Mouse (Mus musculus): ENCODE results near the gene Lrmp. TPM values are rescaled to one million over a fixed set of nuclear protein-coding genes. Genes with fewer than 3 reads are reported as not detected.

The Lrmp gene
- polyA plus RNA-seq, 1 experiment from 2014 or later, result 0.75 TPM

- Histone ChIP-seq H3K4me1 (ENCODE audit: control insufficient read depth, insufficient read depth, low read length) (no peaks in the 10 kb centered on the region), H3K4me2 (ENCODE audit: low read length) (no peak overlapping the region), H3K27ac (ENCODE audit: low read length) (no peak overlapping the region), H3K36me3 (ENCODE audit: control insufficient read depth, insufficient read depth, low read length) (no peaks in the 10 kb centered on the region), H3K9me3 (replicated peaks; ENCODE audit: control insufficient read depth, low read length, poor library complexity, severe bottlenecking) (no peaks in the 10 kb centered on the region), H3K27me3 (ENCODE audit: control insufficient read depth, insufficient read depth, low read depth, low read length) (no peaks in the 10 kb centered on the region), H3K9ac (ENCODE audit: low read depth, low read length) (no peak overlapping the region), H3K4me3 (ENCODE audit: low read depth, low read length) (no peak overlapping the region)
- WGBS, result 57% methylated on average over 11 of the region's 11 CpGs
- no peak for ATAC-seq
Observed at GRCm38 (mm10) chr6:145140706-145141105, 25.3 kb downstream of the Lrmp start.

- H3K27me3 ChIP-seq (ENCODE audit: control insufficient read depth, insufficient read depth, low read depth, low read length), result no peaks in the 10 kb centered on the region
- no peak overlapping the region for H3K9ac ChIP-seq (ENCODE audit: low read depth, low read length)
- H3K9me3 ChIP-seq (replicated peaks; ENCODE audit: control insufficient read depth, low read length, poor library complexity, severe bottlenecking), result no peaks in the 10 kb centered on the region
- H3K4me1 ChIP-seq (ENCODE audit: control insufficient read depth, insufficient read depth, low read length), result no peaks in the 10 kb centered on the region
- WGBS, result 92% methylated on average over 12 of the region's 12 CpGs
- no peak for ATAC-seq
- no peak overlapping the region for H3K27ac ChIP-seq (ENCODE audit: low read length)
- H3K4me2 ChIP-seq (ENCODE audit: low read length), result no peak overlapping the region
- H3K4me3 ChIP-seq (ENCODE audit: low read depth, low read length), result no peak overlapping the region
- H3K36me3 ChIP-seq (ENCODE audit: control insufficient read depth, insufficient read depth, low read length), result no peaks in the 10 kb centered on the region
Observed at GRCm38 (mm10) chr6:145141827-145142226, 26.4 kb downstream of the Lrmp start.

GRCm38 (mm10) chr6:145145173-145145572 lies 29.7 kb downstream of the Lrmp start:
- H3K9me3 ChIP-seq (replicated peaks; ENCODE audit: control insufficient read depth, low read length, poor library complexity, severe bottlenecking), result no peaks in the 10 kb centered on the region
- H3K9ac ChIP-seq (ENCODE audit: low read depth, low read length), result no peak overlapping the region
- ATAC-seq, result no peak
- no peaks in the 10 kb centered on the region for H3K36me3 ChIP-seq (ENCODE audit: control insufficient read depth, insufficient read depth, low read length)
- H3K27me3 ChIP-seq (ENCODE audit: control insufficient read depth, insufficient read depth, low read depth, low read length), result no peaks in the 10 kb centered on the region
- no peaks in the 10 kb centered on the region for H3K4me1 ChIP-seq (ENCODE audit: control insufficient read depth, insufficient read depth, low read length)
- no peak overlapping the region for H3K4me3 ChIP-seq (ENCODE audit: low read depth, low read length)
- WGBS, result 63% methylated on average over 7 of the region's 7 CpGs
- no peak overlapping the region for H3K27ac ChIP-seq (ENCODE audit: low read length)
- H3K4me2 ChIP-seq (ENCODE audit: low read length), result no peak overlapping the region

- 76% methylated on average over 16 of the region's 16 CpGs for WGBS
- Histone ChIP-seq H3K4me1 (ENCODE audit: control insufficient read depth, insufficient read depth, low read length) (no peaks in the 10 kb centered on the region), H3K27ac (ENCODE audit: low read length) (no peak overlapping the region), H3K36me3 (ENCODE audit: control insufficient read depth, insufficient read depth, low read length) (no peaks in the 10 kb centered on the region), H3K4me3 (ENCODE audit: low read depth, low read length) (no peak overlapping the region), H3K4me2 (ENCODE audit: low read length) (no peak overlapping the region), H3K27me3 (ENCODE audit: control insufficient read depth, insufficient read depth, low read depth, low read length) (no peaks in the 10 kb centered on the region), H3K9ac (ENCODE audit: low read depth, low read length) (no peak overlapping the region), H3K9me3 (replicated peaks; ENCODE audit: control insufficient read depth, low read length, poor library complexity, severe bottlenecking) (no peaks in the 10 kb centered on the region)
- ATAC-seq, result no peak
Observed at GRCm38 (mm10) chr6:145147716-145148115, 32.3 kb downstream of the Lrmp start.

- no peak for ATAC-seq
- 30% methylated on average over 9 of the region's 9 CpGs for WGBS
- H3K27ac ChIP-seq (ENCODE audit: low read length), result no peak overlapping the region
- no peaks in the 10 kb centered on the region for H3K9me3 ChIP-seq (replicated peaks; ENCODE audit: control insufficient read depth, low read length, poor library complexity, severe bottlenecking)
- no peak overlapping the region for H3K9ac ChIP-seq (ENCODE audit: low read depth, low read length)
- no peak overlapping the region for H3K4me3 ChIP-seq (ENCODE audit: low read depth, low read length)
- H3K36me3 ChIP-seq (ENCODE audit: control insufficient read depth, insufficient read depth, low read length), result no peaks in the 10 kb centered on the region
- H3K4me1 ChIP-seq (ENCODE audit: control insufficient read depth, insufficient read depth, low read length), result no peaks in the 10 kb centered on the region
- no peaks in the 10 kb centered on the region for H3K27me3 ChIP-seq (ENCODE audit: control insufficient read depth, insufficient read depth, low read depth, low read length)
- H3K4me2 ChIP-seq (ENCODE audit: low read length), result no peak overlapping the region
Observed at GRCm38 (mm10) chr6:145149054-145149453, 33.6 kb downstream of the Lrmp start.

- H3K9me3 ChIP-seq (replicated peaks; ENCODE audit: control insufficient read depth, low read length, poor library complexity, severe bottlenecking), result no peaks in the 10 kb centered on the region
- WGBS, result 75% methylated on average over 4 of the region's 4 CpGs
- no peak for ATAC-seq
- no peaks in the 10 kb centered on the region for H3K36me3 ChIP-seq (ENCODE audit: control insufficient read depth, insufficient read depth, low read length)
- H3K4me3 ChIP-seq (ENCODE audit: low read depth, low read length), result no peak overlapping the region
- H3K9ac ChIP-seq (ENCODE audit: low read depth, low read length), result no peak overlapping the region
- H3K27ac ChIP-seq (ENCODE audit: low read length), result no peak overlapping the region
- H3K27me3 ChIP-seq (ENCODE audit: control insufficient read depth, insufficient read depth, low read depth, low read length), result no peaks in the 10 kb centered on the region
- no peaks in the 10 kb centered on the region for H3K4me1 ChIP-seq (ENCODE audit: control insufficient read depth, insufficient read depth, low read length)
- H3K4me2 ChIP-seq (ENCODE audit: low read length), result no peak overlapping the region
Observed at GRCm38 (mm10) chr6:145158619-145159018, 43.2 kb downstream of the Lrmp start.

GRCm38 (mm10) chr6:145160581-145160980 lies 45.1 kb downstream of the Lrmp start:
- no peak for ATAC-seq
- WGBS, result 60% methylated on average over 5 of the region's 5 CpGs
- peaks cover 7% of the 10 kb centered on the region; the same call in 1 of the 2 replicates for H3K9me3 ChIP-seq (replicated peaks; ENCODE audit: control insufficient read depth, low read length, poor library complexity, severe bottlenecking)

GRCm38 (mm10) chr6:145171892-145172606 lies 56.6 kb downstream of the Lrmp start:
- 80% methylated on average over 14 of the region's 14 CpGs for WGBS
- no peak for ATAC-seq

More at GRCm38 (mm10) chr6:145160581-145160980, 45.1 kb downstream of the Lrmp start:
- Histone ChIP-seq H3K4me1 (ENCODE audit: control insufficient read depth, insufficient read depth, low read length) (no peaks in the 10 kb centered on the region), H3K27me3 (ENCODE audit: control insufficient read depth, insufficient read depth, low read depth, low read length) (no peaks in the 10 kb centered on the region), H3K4me2 (ENCODE audit: low read length) (no peak overlapping the region), H3K9ac (ENCODE audit: low read depth, low read length) (no peak overlapping the region), H3K36me3 (ENCODE audit: control insufficient read depth, insufficient read depth, low read length) (no peaks in the 10 kb centered on the region), H3K27ac (ENCODE audit: low read length) (no peak overlapping the region), H3K4me3 (ENCODE audit: low read depth, low read length) (no peak overlapping the region)

GRCm38 (mm10) chr6:145173781-145174191 lies 58.3 kb downstream of the Lrmp start:
- H3K9me3 ChIP-seq (replicated peaks; ENCODE audit: control insufficient read depth, low read length, poor library complexity, severe bottlenecking), result no peaks in the 10 kb centered on the region
- ATAC-seq, result peak; percentile 54
- no peak overlapping the region for H3K9ac ChIP-seq (ENCODE audit: low read depth, low read length)
- H3K36me3 ChIP-seq (ENCODE audit: control insufficient read depth, insufficient read depth, low read length), result no peaks in the 10 kb centered on the region
- H3K27me3 ChIP-seq (ENCODE audit: control insufficient read depth, insufficient read depth, low read depth, low read length), result peaks cover 7% of the 10 kb centered on the region; the same call in 1 of the 2 replicates
- H3K4me2 ChIP-seq (ENCODE audit: low read length), result no peak overlapping the region
- 3% methylated on average over 11 of the region's 11 CpGs for WGBS
- H3K27ac ChIP-seq (ENCODE audit: low read length), result no peak overlapping the region
- no peak overlapping the region for H3K4me3 ChIP-seq (ENCODE audit: low read depth, low read length)
- peaks cover 5% of the 10 kb centered on the region; the same call in 1 of the 2 replicates for H3K4me1 ChIP-seq (ENCODE audit: control insufficient read depth, insufficient read depth, low read length)

More at GRCm38 (mm10) chr6:145171892-145172606, 56.6 kb downstream of the Lrmp start:
- Histone ChIP-seq H3K4me1 (ENCODE audit: control insufficient read depth, insufficient read depth, low read length) (peaks cover 5% of the 10 kb centered on the region; the same call in 1 of the 2 replicates), H3K36me3 (ENCODE audit: control insufficient read depth, insufficient read depth, low read length) (no peaks in the 10 kb centered on the region), H3K9me3 (replicated peaks; ENCODE audit: control insufficient read depth, low read length, poor library complexity, severe bottlenecking) (no peaks in the 10 kb centered on the region), H3K4me2 (ENCODE audit: low read length) (no peak overlapping the region), H3K27me3 (ENCODE audit: control insufficient read depth, insufficient read depth, low read depth, low read length) (peaks cover 7% of the 10 kb centered on the region; the same call in 1 of the 2 replicates), H3K27ac (ENCODE audit: low read length) (no peak overlapping the region), H3K9ac (ENCODE audit: low read depth, low read length) (no peak overlapping the region), H3K4me3 (ENCODE audit: low read depth, low read length) (no peak overlapping the region)

Measured in midbrain, embryonic 16.5 days (tissue).